20 mouse cellular contexts compared by ENCODE assay signal in genomic region chr16:75663871-75664270, GRCm38 (mm10).
DNase-seq lines count a peak whose midpoint lies in the region; ATAC-seq and TF ChIP-seq lines count a peak whose summit lies in the region.
"Had no signal": no experiment of that assay in that cellular context is flagged by ENCODE, and none has a peak within 500 bp of the region (broad histone marks: within the 10 kb centered on the region; RNA-seq: fewer than 3 reads in every experiment).

No protein-coding gene starts in this region.

- no peak overlapping the region for H3K9ac ChIP-seq in kidney, embryonic 16.5 days (replicated peaks; ENCODE audit: low read length)
- no peak overlapping the region for H3K9ac ChIP-seq in heart, embryonic 12.5 days
- H3K9ac ChIP-seq: embryonic facial prominence, embryonic 12.5 days; forebrain, embryonic 13.5 days; forebrain, embryonic 15.5 days had no signal

- peaks cover 3% of the 10 kb centered on the region; the same call in 1 of the 2 replicates for H3K4me1 ChIP-seq in kidney, adult 2 months (ENCODE audit: control insufficient read depth, insufficient read depth, low read length)
- H3K4me1 ChIP-seq in kidney, embryonic 16.5 days (ENCODE audit: insufficient read depth, low read length): no peaks in the 10 kb centered on the region
- no peaks in the 10 kb centered on the region for H3K4me1 ChIP-seq in heart, embryonic 12.5 days (replicated peaks)
- H3K4me1 ChIP-seq: embryonic facial prominence, embryonic 10.5 days; embryonic facial prominence, embryonic 12.5 days; forebrain, embryonic 13.5 days; forebrain, embryonic 15.5 days had no signal

- DNase-seq in frontal cortex, postnatal 36 days (ENCODE audit: low spot score in 2 of 2): no peak
- peak; percentile 76 for DNase-seq in kidney, adult 2 months
- DNase-seq in kidney, adult 9 months: peak; percentile 67
- DNase-seq in kidney, postnatal 10 days: no peak
- peak; percentile 8 for DNase-seq in 3T3-L1 (ENCODE audit: low read depth, low spot score)
- DNase-seq: adrenal gland, adult 2 months; adrenal gland, postnatal 10 days; adrenal gland, postnatal 25 days; cerebellum, adult 11-12 months; cerebellum, adult 2 months; cerebellum, adult 9-10 months; cerebellum, postnatal 10 days; cerebellum, postnatal 25 days had no signal

- peak; percentile 34; the same call in 1 of the 2 replicates for ATAC-seq in frontal cortex, adult (ENCODE audit: low TSS enrichment)
- no peak for ATAC-seq in kidney, embryonic 16.5 days (ENCODE audit: low FRiP score, low TSS enrichment)
- no peak for ATAC-seq in heart, embryonic 12.5 days (ENCODE audit: insufficient number of reproducible peaks, low FRiP score)
- ATAC-seq: forebrain, embryonic 13.5 days; forebrain, embryonic 15.5 days had no signal

- H3K27ac ChIP-seq in kidney, adult 2 months (ENCODE audit: insufficient read depth, low read depth, low read length): no peak overlapping the region
- H3K27ac ChIP-seq in kidney, embryonic 16.5 days (ENCODE audit: low read length): no peak overlapping the region
- H3K27ac ChIP-seq in heart, embryonic 12.5 days (ENCODE audit: poor library complexity, severe bottlenecking): no peak overlapping the region
- H3K27ac ChIP-seq: embryonic facial prominence, embryonic 10.5 days; embryonic facial prominence, embryonic 12.5 days; forebrain, embryonic 13.5 days; forebrain, embryonic 15.5 days had no signal

- no peak for TF ChIP-seq CTCF in kidney, adult 2 months (conservative IDR thresholded peaks at IDR 0.05; ENCODE audit: insufficient read depth, insufficient read length, low read depth, low read length)

- TF ChIP-seq POLR2A in kidney, adult 2 months (IDR thresholded peaks at IDR 0.05; ENCODE audit: low read depth, low read length): no peak

- H3K9me3 ChIP-seq in kidney, embryonic 16.5 days (ENCODE audit: low read length): no peaks in the 10 kb centered on the region
- H3K9me3 ChIP-seq in heart, embryonic 12.5 days (replicated peaks): no peaks in the 10 kb centered on the region
- H3K9me3 ChIP-seq: embryonic facial prominence, embryonic 10.5 days; embryonic facial prominence, embryonic 12.5 days; forebrain, embryonic 13.5 days; forebrain, embryonic 15.5 days had no signal

- H3K4me2 ChIP-seq in kidney, embryonic 16.5 days (replicated peaks; ENCODE audit: low read depth, low read length): no peak overlapping the region
- no peak overlapping the region for H3K4me2 ChIP-seq in heart, embryonic 12.5 days
- H3K4me2 ChIP-seq: embryonic facial prominence, embryonic 12.5 days; forebrain, embryonic 13.5 days; forebrain, embryonic 15.5 days had no signal

- 57% methylated on average over 3 of the region's 3 CpGs for WGBS in kidney, adult 2 months
- 86% methylated on average over 3 of the region's 3 CpGs for WGBS in kidney, embryonic 16.5 days
- WGBS in heart, embryonic 12.5 days: 69% methylated on average over 3 of the region's 3 CpGs

- H3K36me3 ChIP-seq in kidney, adult 2 months (ENCODE audit: control insufficient read depth, insufficient read depth, low read length): no peaks in the 10 kb centered on the region
- H3K36me3 ChIP-seq in kidney, embryonic 16.5 days (ENCODE audit: insufficient read depth, low read length): no peaks in the 10 kb centered on the region
- H3K36me3 ChIP-seq in heart, embryonic 12.5 days: no peaks in the 10 kb centered on the region
- H3K36me3 ChIP-seq: embryonic facial prominence, embryonic 10.5 days; embryonic facial prominence, embryonic 12.5 days; forebrain, embryonic 15.5 days had no signal

- no peak overlapping the region for H3K4me3 ChIP-seq in kidney, adult 2 months (ENCODE audit: insufficient read depth, low read depth, low read length)
- no peak overlapping the region for H3K4me3 ChIP-seq in kidney, embryonic 16.5 days (ENCODE audit: low read length)
- H3K4me3 ChIP-seq in heart, embryonic 12.5 days: no peak overlapping the region
- H3K4me3 ChIP-seq: embryonic facial prominence, embryonic 10.5 days; embryonic facial prominence, embryonic 12.5 days; forebrain, embryonic 13.5 days; forebrain, embryonic 15.5 days had no signal

- no peaks in the 10 kb centered on the region; the same call in 1 of the 2 replicates for H3K27me3 ChIP-seq in kidney, adult 2 months (replicated peaks; ENCODE audit: control insufficient read depth, insufficient read depth, low read length)
- H3K27me3 ChIP-seq in kidney, embryonic 16.5 days (ENCODE audit: insufficient read depth, low read length): no peaks in the 10 kb centered on the region
- H3K27me3 ChIP-seq in heart, embryonic 12.5 days (replicated peaks): no peaks in the 10 kb centered on the region
- H3K27me3 ChIP-seq: embryonic facial prominence, embryonic 12.5 days; forebrain, embryonic 13.5 days; forebrain, embryonic 15.5 days had no signal

Comparison
In these comparisons a context has a peak if more than half of its experiments do, and no peak if none do; other contexts are left out.
1. DNase-seq: peak in kidney, adult 2 months (single experiment), kidney, adult 9 months (single experiment) and 3T3-L1 (single experiment); none in frontal cortex, postnatal 36 days (0 of 2) and kidney, postnatal 10 days (single experiment).